Mouse (Mus musculus): ENCODE data around the gene Fam234b. TPM values are rescaled to one million over a fixed set of nuclear protein-coding genes. Genes with fewer than 3 reads are reported as not detected.

The Fam234b gene
- polyA plus RNA-seq, 1 experiment = 4.6 TPM

GRCm38 (mm10) chr6:135251849-135252727 is 54.3 kb downstream of the Fam234b start:
- no peak overlapping the region for H3K4me3 ChIP-seq (ENCODE audit: insufficient read depth, poor library complexity, severe bottlenecking)
- no peaks in the 10 kb centered on the region for H3K36me3 ChIP-seq (ENCODE audit: control insufficient read depth, insufficient read depth)
- TF ChIP-seq MYOD1 (IDR thresholded peaks at IDR 0.05; ENCODE audit: control insufficient read depth, insufficient read length, low read depth) = no peak
- peak; percentile 19 for TF ChIP-seq USF1 (IDR thresholded peaks at IDR 0.05; ENCODE audit: low read depth)
- TF ChIP-seq MAX (IDR thresholded peaks at IDR 0.05) = peak; percentile 72
- TF ChIP-seq CTCF (IDR thresholded peaks at IDR 0.05; ENCODE audit: control insufficient read depth, insufficient read depth, insufficient read length) = no peak
- TF ChIP-seq CEBPB (IDR thresholded peaks at IDR 0.05; ENCODE audit: low read depth) = peak; percentile 66
- no peaks in the 10 kb centered on the region for H3K79me2 ChIP-seq (ENCODE audit: control insufficient read depth, insufficient read depth)
- no peaks in the 10 kb centered on the region for H3K27me3 ChIP-seq (ENCODE audit: control insufficient read depth, insufficient read depth, insufficient read length)
- H3ac ChIP-seq (ENCODE audit: control insufficient read depth, insufficient read length, low read depth) = no peak overlapping the region
- H3K79me3 ChIP-seq (ENCODE audit: low read depth) = no peaks in the 10 kb centered on the region

GRCm38 (mm10) chr6:135252728-135253077 is 54.9 kb downstream of the Fam234b start:
- Histone ChIP-seq H3K4me3 (ENCODE audit: insufficient read depth, poor library complexity, severe bottlenecking) (no peak overlapping the region), H3K27me3 (ENCODE audit: control insufficient read depth, insufficient read depth, insufficient read length) (no peaks in the 10 kb centered on the region), H3K36me3 (ENCODE audit: control insufficient read depth, insufficient read depth) (no peaks in the 10 kb centered on the region), H3ac (ENCODE audit: control insufficient read depth, insufficient read length, low read depth) (no peak overlapping the region), H3K79me3 (ENCODE audit: low read depth) (no peaks in the 10 kb centered on the region), H3K79me2 (ENCODE audit: control insufficient read depth, insufficient read depth) (no peaks in the 10 kb centered on the region)
- TF ChIP-seq USF1 (IDR thresholded peaks at IDR 0.05; ENCODE audit: low read depth) (no peak), MYOD1 (IDR thresholded peaks at IDR 0.05; ENCODE audit: control insufficient read depth, insufficient read length, low read depth) (peak; percentile 6), MAX (IDR thresholded peaks at IDR 0.05) (peak; percentile 40)

- H3K79me3 ChIP-seq (ENCODE audit: low read depth) = no peaks in the 10 kb centered on the region
- no peaks in the 10 kb centered on the region for H3K27me3 ChIP-seq (ENCODE audit: control insufficient read depth, insufficient read depth, insufficient read length)
- H3K36me3 ChIP-seq (ENCODE audit: control insufficient read depth, insufficient read depth) = no peaks in the 10 kb centered on the region
- no peaks in the 10 kb centered on the region for H3K79me2 ChIP-seq (ENCODE audit: control insufficient read depth, insufficient read depth)
- H3ac ChIP-seq (ENCODE audit: control insufficient read depth, insufficient read length, low read depth) = no peak within 1 kb of the TSS
- no peak within 1 kb of the TSS for H3K4me3 ChIP-seq (ENCODE audit: insufficient read depth, poor library complexity, severe bottlenecking)
- TF ChIP-seq MYOG (IDR thresholded peaks at IDR 0.05; ENCODE audit: control insufficient read depth, extremely low read depth, insufficient read length) = no peak
- no peak for TF ChIP-seq CTCF (IDR thresholded peaks at IDR 0.05; ENCODE audit: control insufficient read depth, insufficient read depth, insufficient read length)
- no peak for TF ChIP-seq MYOD1 (IDR thresholded peaks at IDR 0.05; ENCODE audit: control insufficient read depth, insufficient read length, low read depth)
- no peak for TF ChIP-seq FOSL1 (IDR thresholded peaks at IDR 0.05; ENCODE audit: insufficient read depth, low read length, poor library complexity, severe bottlenecking)
- no peak for TF ChIP-seq MAX (IDR thresholded peaks at IDR 0.05)
- no peak for TF ChIP-seq CEBPB (IDR thresholded peaks at IDR 0.05; ENCODE audit: low read depth)
- TF ChIP-seq USF1 (IDR thresholded peaks at IDR 0.05; ENCODE audit: low read depth) = no peak
Observed at GRCm38 (mm10) chr6:135254153-135254552, 56.4 kb downstream of the Fam234b start, which contains the start of gene Gsg1. Gene Gsg1, minus strand, starts transcription at chr6:135254351.

GRCm38 (mm10) chr6:135260435-135260834 is 62.7 kb downstream of the Fam234b start:
- Histone ChIP-seq H3K36me3 (ENCODE audit: control insufficient read depth, insufficient read depth) (no peaks in the 10 kb centered on the region), H3K4me3 (ENCODE audit: insufficient read depth, poor library complexity, severe bottlenecking) (no peak overlapping the region), H3K27me3 (ENCODE audit: control insufficient read depth, insufficient read depth, insufficient read length) (no peaks in the 10 kb centered on the region), H3K79me2 (ENCODE audit: control insufficient read depth, insufficient read depth) (no peaks in the 10 kb centered on the region), H3ac (ENCODE audit: control insufficient read depth, insufficient read length, low read depth) (no peak overlapping the region), H3K79me3 (ENCODE audit: low read depth) (no peaks in the 10 kb centered on the region)
- TF ChIP-seq FOSL1 (IDR thresholded peaks at IDR 0.05; ENCODE audit: insufficient read depth, low read length, poor library complexity, severe bottlenecking) = no peak
- TF ChIP-seq MYOD1 (IDR thresholded peaks at IDR 0.05; ENCODE audit: control insufficient read depth, insufficient read length, low read depth) = no peak
- TF ChIP-seq USF1 (IDR thresholded peaks at IDR 0.05; ENCODE audit: low read depth) = no peak
- TF ChIP-seq CTCF (IDR thresholded peaks at IDR 0.05; ENCODE audit: control insufficient read depth, insufficient read depth, insufficient read length) = no peak
- no peak for TF ChIP-seq MAX (IDR thresholded peaks at IDR 0.05)

- no peak overlapping the region for H3ac ChIP-seq (ENCODE audit: control insufficient read depth, insufficient read length, low read depth)
- no peaks in the 10 kb centered on the region for H3K27me3 ChIP-seq (ENCODE audit: control insufficient read depth, insufficient read depth, insufficient read length)
- no peak overlapping the region for H3K4me3 ChIP-seq (ENCODE audit: insufficient read depth, poor library complexity, severe bottlenecking)
- H3K79me2 ChIP-seq (ENCODE audit: control insufficient read depth, insufficient read depth) = no peaks in the 10 kb centered on the region
- no peak for TF ChIP-seq MYOG (IDR thresholded peaks at IDR 0.05; ENCODE audit: control insufficient read depth, extremely low read depth, insufficient read length)
- no peak for TF ChIP-seq CTCF (IDR thresholded peaks at IDR 0.05; ENCODE audit: control insufficient read depth, insufficient read depth, insufficient read length)
- TF ChIP-seq MAX (IDR thresholded peaks at IDR 0.05) = no peak
- no peak for TF ChIP-seq CEBPB (IDR thresholded peaks at IDR 0.05; ENCODE audit: low read depth)
- TF ChIP-seq USF1 (IDR thresholded peaks at IDR 0.05; ENCODE audit: low read depth) = no peak
- TF ChIP-seq MYOD1 (IDR thresholded peaks at IDR 0.05; ENCODE audit: control insufficient read depth, insufficient read length, low read depth) = no peak
- TF ChIP-seq FOSL1 (IDR thresholded peaks at IDR 0.05; ENCODE audit: insufficient read depth, low read length, poor library complexity, severe bottlenecking) = no peak
- no peaks in the 10 kb centered on the region for H3K36me3 ChIP-seq (ENCODE audit: control insufficient read depth, insufficient read depth)
- H3K79me3 ChIP-seq (ENCODE audit: low read depth) = no peaks in the 10 kb centered on the region
Observed at GRCm38 (mm10) chr6:135261124-135261523, 63.3 kb downstream of the Fam234b start.

GRCm38 (mm10) chr6:135262565-135262964 is 64.8 kb downstream of the Fam234b start:
- Histone ChIP-seq H3K79me3 (ENCODE audit: low read depth) (no peaks in the 10 kb centered on the region), H3K36me3 (ENCODE audit: control insufficient read depth, insufficient read depth) (no peaks in the 10 kb centered on the region), H3K4me3 (ENCODE audit: insufficient read depth, poor library complexity, severe bottlenecking) (no peak overlapping the region)

More at GRCm38 (mm10) chr6:135262565-135262964, 64.8 kb downstream of the Fam234b start:
- TF ChIP-seq MAX (IDR thresholded peaks at IDR 0.05) (no peak), USF1 (IDR thresholded peaks at IDR 0.05; ENCODE audit: low read depth) (no peak), FOSL1 (IDR thresholded peaks at IDR 0.05; ENCODE audit: insufficient read depth, low read length, poor library complexity, severe bottlenecking) (peak; percentile 59), MYOD1 (IDR thresholded peaks at IDR 0.05; ENCODE audit: control insufficient read depth, insufficient read length, low read depth) (no peak), MYOG (IDR thresholded peaks at IDR 0.05; ENCODE audit: control insufficient read depth, extremely low read depth, insufficient read length) (no peak), CTCF (IDR thresholded peaks at IDR 0.05; ENCODE audit: control insufficient read depth, insufficient read depth, insufficient read length) (no peak), CEBPB (IDR thresholded peaks at IDR 0.05; ENCODE audit: low read depth) (no peak)
- no peaks in the 10 kb centered on the region for H3K27me3 ChIP-seq (ENCODE audit: control insufficient read depth, insufficient read depth, insufficient read length)
- H3ac ChIP-seq (ENCODE audit: control insufficient read depth, insufficient read length, low read depth) = no peak overlapping the region
- no peaks in the 10 kb centered on the region for H3K79me2 ChIP-seq (ENCODE audit: control insufficient read depth, insufficient read depth)
